Mouse (Mus musculus) forebrain, embryonic 13.5 days (tissue): ENCODE data around the gene Uggt2. TPM values are rescaled to one million over a fixed set of nuclear protein-coding genes. Genes with fewer than 3 reads are reported as not detected.

Source experiments
- ATAC-seq: fragments of 200-750 bp; cut with Nextera tagmentation; 2 replicates; pipeline ENCODE4 v1.8.0; 2017
- H3K27ac ChIP-seq: fragments of 300-500 bp; sonication (generic); 2 replicates; pipeline ENCODE4 v1.5.1; 2015; ENCODE audit warnings: inconsistent platforms, mild to moderate bottlenecking, moderate library complexity
- H3K27me3 ChIP-seq: fragments of 300-500 bp; sonication (generic); 2 replicates; pipeline ENCODE4 v1.6.1; 2015; ENCODE audit warnings: mild to moderate bottlenecking, inconsistent platforms
- H3K36me3 ChIP-seq: fragments of 300-500 bp; sonication (generic); 2 replicates; pipeline ENCODE4 v1.6.1; 2015; ENCODE audit warnings: mild to moderate bottlenecking, inconsistent platforms; ENCODE audit not compliant: poor library complexity, severe bottlenecking
- H3K4me1 ChIP-seq: fragments of 300-500 bp; sonication (generic); 2 replicates; pipeline ENCODE4 v1.6.1; 2015; ENCODE audit warnings: inconsistent platforms
- H3K4me2 ChIP-seq: fragments of 300-500 bp; sonication (generic); 2 replicates; pipeline ENCODE4 v1.6.1; 2015; ENCODE audit warnings: inconsistent platforms, mild to moderate bottlenecking, moderate library complexity
- H3K4me3 ChIP-seq: fragments of 300-500 bp; sonication (generic); 2 replicates; pipeline ENCODE4 v1.5.1; 2015; ENCODE audit warnings: mild to moderate bottlenecking, inconsistent platforms
- H3K9ac ChIP-seq: fragments of 300-500 bp; sonication (generic); 2 replicates; pipeline ENCODE4 v1.6.1; 2015; ENCODE audit warnings: mild to moderate bottlenecking, inconsistent platforms
- H3K9me3 ChIP-seq: fragments of 300-500 bp; sonication (generic); replicated peaks from 2 replicates; pipeline ENCODE4 v1.6.1; 2016; ENCODE audit warnings: inconsistent platforms
- WGBS: fragments of 180-500 bp; shearing (Covaris S2); methylation state at CpG from one replicate; pipeline ENCODE4 v1.1.7; 2015; 5-methylcytosine and 5-hydroxymethylcytosine counted together
- polyA plus RNA-seq: library from polyadenylated mRNA; unstranded; fragments of >200 nt; fragmentation: Nextera tagmentation; extraction: Ambion mirVana; gene quantifications from 2 replicates; pipeline ENCODE4 v1.2.1, GENCODE M21; 2015

The Uggt2 gene
- polyA plus RNA-seq, 1 experiment from 2014 or later: 12.6 TPM

DNA sequence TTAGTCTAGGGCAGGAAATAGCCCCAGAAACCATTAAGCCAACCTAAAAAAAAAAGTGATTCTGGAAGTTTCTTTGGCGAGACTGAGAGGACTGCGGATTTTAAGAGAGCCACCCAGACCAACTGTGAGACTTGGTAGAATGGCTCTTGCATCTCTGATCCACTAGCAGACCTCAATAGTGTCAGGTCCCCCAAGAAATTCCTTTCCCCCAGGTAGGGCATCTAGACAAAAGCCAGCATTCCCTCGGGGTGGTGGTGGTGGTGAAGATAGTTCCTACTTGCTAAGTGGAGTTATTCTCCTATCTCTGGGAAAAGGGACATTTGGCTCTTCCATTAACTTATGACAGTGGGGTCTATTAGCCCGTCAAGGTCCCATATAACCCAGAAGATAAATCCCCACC, 162.3 kb downstream of the Uggt2 start:
- Histone ChIP-seq H3K27me3 (no peaks in the 10 kb centered on the region), H3K9me3 (no peaks in the 10 kb centered on the region), H3K4me2 (peak overlapping the region; percentile 75), H3K4me3 (peak overlapping the region; percentile 93), H3K36me3 (no peaks in the 10 kb centered on the region), H3K4me1 (peaks cover 25% of the 10 kb centered on the region), H3K27ac (no peak overlapping the region), H3K9ac (peak overlapping the region; percentile 70)
- 22% methylated on average over 4 of the region's 4 CpGs for WGBS
- peak; percentile 7 for ATAC-seq

DNA sequence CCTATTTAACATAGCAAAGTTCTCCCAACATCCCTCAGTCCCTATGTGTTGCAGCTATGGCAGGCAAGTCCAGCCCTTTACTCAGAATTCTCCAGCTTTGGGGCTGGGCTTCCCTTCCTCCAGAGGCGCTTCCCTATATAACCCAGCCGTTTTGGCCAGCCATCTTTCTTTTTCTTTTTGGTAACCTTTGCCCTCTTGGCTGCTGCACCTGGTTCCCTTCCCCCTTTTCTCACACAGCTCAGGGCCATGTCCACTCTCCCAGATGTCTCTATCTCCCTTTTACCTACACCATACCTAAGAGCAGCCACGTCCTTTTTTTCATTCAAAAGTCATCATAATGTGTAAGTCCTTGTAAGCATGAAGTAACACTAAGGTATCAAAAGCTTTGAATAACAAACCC, 163.0 kb downstream of the Uggt2 start:
- Histone ChIP-seq H3K4me1 (peaks cover 25% of the 10 kb centered on the region), H3K9ac (no peak overlapping the region), H3K4me3 (no peak overlapping the region), H3K4me2 (no peak overlapping the region), H3K27me3 (no peaks in the 10 kb centered on the region), H3K36me3 (no peaks in the 10 kb centered on the region), H3K9me3 (no peaks in the 10 kb centered on the region), H3K27ac (no peak overlapping the region)
- 68% methylated on average over 3 of the region's 3 CpGs for WGBS
- ATAC-seq: no peak

Other genes with a start within 250 kb of the Uggt2 start
- gene Dzip1, start 174.0 kb downstream of the Uggt2 start, polyA plus RNA-seq: 27.2 and 28.1 TPM in 2 replicates
- gene Dnajc3, start 161.5 kb downstream of the Uggt2 start, polyA plus RNA-seq: 17.4 and 17.5 TPM in 2 replicates
- 0.26 and 0.35 TPM in 2 replicates for gene Hs6st3, start 38.9 kb upstream of the Uggt2 start, polyA plus RNA-seq